Mouse (Mus musculus): ENCODE results near the gene Phactr4. TPM values are rescaled to one million over a fixed set of nuclear protein-coding genes. Genes with fewer than 3 reads are reported as not detected.
A peak's percentile ranks its signal among the peaks of the same experiment; 100 is the strongest.

Gene Phactr4
- 13.4 and 15.3 TPM in 2 replicates for polyA plus RNA-seq (2015; fragmentation: Nextera tagmentation; extraction: Ambion mirVana)

- under 1% methylated on average over 58 of the region's 73 CpGs for WGBS
- Histone ChIP-seq H3K4me3 (ENCODE audit: low read depth, low read length) (peak within 1 kb of the TSS; percentile 89), H3K9me3 (ENCODE audit: low read length) (no peaks in the 10 kb centered on the region), H3K27me3 (replicated peaks; ENCODE audit: insufficient read depth, low read length) (no peaks in the 10 kb centered on the region), H3K4me2 (replicated peaks; ENCODE audit: low read depth, low read length) (peak within 1 kb of the TSS; percentile 59), H3K9ac (replicated peaks; ENCODE audit: low read depth) (peak within 1 kb of the TSS; percentile 74), H3K4me1 (ENCODE audit: insufficient read depth, low read depth, low read length) (peaks cover 6% of the 10 kb centered on the region), H3K27ac (ENCODE audit: low read length) (peak within 1 kb of the TSS; percentile 97), H3K36me3 (ENCODE audit: insufficient read depth, low read length) (no peaks in the 10 kb centered on the region)
- ATAC-seq (peak; percentile 99), DNase-seq (ENCODE audit: low spot score) (peak; percentile 99)
- TF ChIP-seq EP300 (IDR thresholded peaks at IDR 0.05) = no peak
Observed at GRCm38 (mm10) chr4:132421923-132422782, at the start of gene Phactr4. Gene Phactr4, minus strand, starts transcription at chr4:132422489.

- Histone ChIP-seq H3K4me2 (replicated peaks; ENCODE audit: low read depth, low read length) (no peak overlapping the region), H3K4me1 (ENCODE audit: insufficient read depth, low read depth, low read length) (no peaks in the 10 kb centered on the region), H3K27ac (ENCODE audit: low read length) (no peak overlapping the region), H3K9me3 (ENCODE audit: low read length) (no peaks in the 10 kb centered on the region), H3K36me3 (ENCODE audit: insufficient read depth, low read length) (no peaks in the 10 kb centered on the region), H3K4me3 (ENCODE audit: low read depth, low read length) (no peak overlapping the region), H3K9ac (replicated peaks; ENCODE audit: low read depth) (no peak overlapping the region), H3K27me3 (replicated peaks; ENCODE audit: insufficient read depth, low read length) (no peaks in the 10 kb centered on the region)
- no peak for ATAC-seq
- 20% methylated on average over 3 of the region's 3 CpGs for WGBS
- DNase-seq (ENCODE audit: low spot score) = no peak
- TF ChIP-seq CTCF (IDR thresholded peaks at IDR 0.05) (no peak), EP300 (IDR thresholded peaks at IDR 0.05) (no peak)
Observed at GRCm38 (mm10) chr4:132469873-132470272, 47.6 kb upstream of the Phactr4 start.

- 0 out of 2 replicates have a peak, but pooled peaks cover 6% of the 10 kb centered on the region for H3K36me3 ChIP-seq (ENCODE audit: insufficient read depth, low read length)
- H3K27ac ChIP-seq (ENCODE audit: low read length) = no peak overlapping the region
- TF ChIP-seq EP300 (IDR thresholded peaks at IDR 0.05) (no peak), CTCF (IDR thresholded peaks at IDR 0.05) (no peak)
- ATAC-seq (no peak), DNase-seq (ENCODE audit: low spot score) (no peak)
- WGBS = 1% methylated on average over 5 of the region's 5 CpGs
- no peak overlapping the region for H3K9ac ChIP-seq (replicated peaks; ENCODE audit: low read depth)
- H3K4me1 ChIP-seq (ENCODE audit: insufficient read depth, low read depth, low read length) = peaks cover 6% of the 10 kb centered on the region; the same call in 1 of the 2 replicates
- peak overlapping the region; percentile 71 for H3K4me3 ChIP-seq (ENCODE audit: low read depth, low read length)
- no peaks in the 10 kb centered on the region for H3K9me3 ChIP-seq (ENCODE audit: low read length)
- H3K4me2 ChIP-seq (replicated peaks; ENCODE audit: low read depth, low read length) = peak overlapping the region; percentile 65
- no peaks in the 10 kb centered on the region for H3K27me3 ChIP-seq (replicated peaks; ENCODE audit: insufficient read depth, low read length)
Observed at GRCm38 (mm10) chr4:132464255-132464613, 41.9 kb upstream of the Phactr4 start.

- peak within 1 kb of the TSS; percentile 53 for H3K9ac ChIP-seq (replicated peaks; ENCODE audit: low read depth)
- peak within 1 kb of the TSS; percentile 71 for H3K4me3 ChIP-seq (ENCODE audit: low read depth, low read length)
- DNase-seq (ENCODE audit: low spot score) = peak; percentile 96
- H3K4me2 ChIP-seq (replicated peaks; ENCODE audit: low read depth, low read length) = peak within 1 kb of the TSS; percentile 65
- TF ChIP-seq EP300 (IDR thresholded peaks at IDR 0.05) (peak; percentile 49; the same call in 1 of the 2 replicates), CTCF (IDR thresholded peaks at IDR 0.05) (peak; percentile 65)
- no peaks in the 10 kb centered on the region for H3K9me3 ChIP-seq (ENCODE audit: low read length)
- 0 out of 2 replicates have a peak, but pooled peaks cover 6% of the 10 kb centered on the region for H3K36me3 ChIP-seq (ENCODE audit: insufficient read depth, low read length)
- 0 out of 2 replicates have a peak within 1 kb of the TSS, but pooled peaks have one; percentile 34 for H3K27ac ChIP-seq (ENCODE audit: low read length)
- peak; percentile 93 for ATAC-seq
- H3K4me1 ChIP-seq (ENCODE audit: insufficient read depth, low read depth, low read length) = peaks cover 6% of the 10 kb centered on the region; the same call in 1 of the 2 replicates
- H3K27me3 ChIP-seq (replicated peaks; ENCODE audit: insufficient read depth, low read length) = no peaks in the 10 kb centered on the region
- WGBS = under 1% methylated on average over 44 of the region's 44 CpGs
Observed at GRCm38 (mm10) chr4:132463430-132464254, 41.4 kb upstream of the Phactr4 start, which contains the start of gene Med18. Gene Med18, minus strand, starts transcription at chr4:132463921.

- H3K4me2 ChIP-seq (replicated peaks; ENCODE audit: low read depth, low read length) = peak overlapping the region; percentile 65
- peak overlapping the region; percentile 53 for H3K9ac ChIP-seq (replicated peaks; ENCODE audit: low read depth)
- H3K9me3 ChIP-seq (ENCODE audit: low read length) = no peaks in the 10 kb centered on the region
- peaks cover 6% of the 10 kb centered on the region; the same call in 1 of the 2 replicates for H3K36me3 ChIP-seq (ENCODE audit: insufficient read depth, low read length)
- DNase-seq (ENCODE audit: low spot score) (no peak), ATAC-seq (no peak)
- TF ChIP-seq CTCF (IDR thresholded peaks at IDR 0.05) (no peak), EP300 (IDR thresholded peaks at IDR 0.05) (no peak)
- H3K27me3 ChIP-seq (replicated peaks; ENCODE audit: insufficient read depth, low read length) = no peaks in the 10 kb centered on the region
- peaks cover 6% of the 10 kb centered on the region; the same call in 1 of the 2 replicates for H3K4me1 ChIP-seq (ENCODE audit: insufficient read depth, low read depth, low read length)
- peak overlapping the region; percentile 71 for H3K4me3 ChIP-seq (ENCODE audit: low read depth, low read length)
- WGBS = 3% methylated on average over 11 of the region's 11 CpGs
- no peak overlapping the region for H3K27ac ChIP-seq (ENCODE audit: low read length)
Observed at GRCm38 (mm10) chr4:132462836-132463235, 40.5 kb upstream of the Phactr4 start.

- peaks cover 6% of the 10 kb centered on the region; the same call in 1 of the 2 replicates for H3K4me1 ChIP-seq (ENCODE audit: insufficient read depth, low read depth, low read length)
- H3K4me2 ChIP-seq (replicated peaks; ENCODE audit: low read depth, low read length) = no peak overlapping the region
- no peak overlapping the region for H3K4me3 ChIP-seq (ENCODE audit: low read depth, low read length)
- TF ChIP-seq CTCF (IDR thresholded peaks at IDR 0.05) = no peak
- no peak for TF ChIP-seq EP300 (IDR thresholded peaks at IDR 0.05)
- no peaks in the 10 kb centered on the region for H3K27me3 ChIP-seq (replicated peaks; ENCODE audit: insufficient read depth, low read length)
- WGBS = 88% methylated on average over 8 of the region's 8 CpGs
- ATAC-seq (no peak), DNase-seq (ENCODE audit: low spot score) (no peak)
- no peak overlapping the region for H3K9ac ChIP-seq (replicated peaks; ENCODE audit: low read depth)
- peaks cover 6% of the 10 kb centered on the region; the same call in 1 of the 2 replicates for H3K36me3 ChIP-seq (ENCODE audit: insufficient read depth, low read length)
- no peak overlapping the region for H3K27ac ChIP-seq (ENCODE audit: low read length)
- H3K9me3 ChIP-seq (ENCODE audit: low read length) = no peaks in the 10 kb centered on the region
Observed at GRCm38 (mm10) chr4:132460225-132460624, 37.9 kb upstream of the Phactr4 start.

All from lung, postnatal 0 days (tissue).